Mouse (Mus musculus) regulatory T cell (primary cell): ENCODE data around the gene Olfr1252.

Source experiments
- in situ Hi-C: fragments of 300-600 bp; cut with MboI, MseI; formaldehyde crosslinking; loops from one replicate; pipeline ENCODE4 v1.15.1; 2025; ENCODE audit warnings: high pct_unique_total_duplicates

Gene Olfr1252

DNA sequence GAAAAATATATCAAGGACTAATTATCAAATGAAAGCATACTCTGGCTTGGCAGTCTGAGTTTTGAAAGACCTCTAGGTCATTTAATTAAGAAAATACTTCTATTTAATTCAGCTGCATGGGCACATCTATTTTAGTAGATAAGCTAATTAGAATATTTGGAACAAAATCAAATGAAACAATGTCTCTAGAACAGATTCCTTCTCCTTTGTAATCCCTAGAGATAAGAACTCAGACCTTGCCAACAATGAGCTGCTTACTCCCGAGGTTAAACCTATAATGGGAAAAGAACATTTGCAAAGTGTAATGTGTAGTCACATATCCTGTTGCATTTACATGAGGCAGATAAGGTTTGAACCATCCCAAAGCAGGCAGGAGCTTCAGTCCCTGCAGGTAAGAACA lies at the start of gene Olfr1252:
Gene Olfr1252 (minus strand): TSS at position 101 of the 400 bp plus-strand sequence.
- in situ Hi-C loops: no loop called here

GRCm38 (mm10) chr2:89756990-89757389 lies 32.2 kb upstream of the Olfr1252 start, which contains the start of gene Olfr1253:
TSS of gene Olfr1253 (minus strand) at chr2:89757090.
- in situ Hi-C loops: no loop called here

DNA sequence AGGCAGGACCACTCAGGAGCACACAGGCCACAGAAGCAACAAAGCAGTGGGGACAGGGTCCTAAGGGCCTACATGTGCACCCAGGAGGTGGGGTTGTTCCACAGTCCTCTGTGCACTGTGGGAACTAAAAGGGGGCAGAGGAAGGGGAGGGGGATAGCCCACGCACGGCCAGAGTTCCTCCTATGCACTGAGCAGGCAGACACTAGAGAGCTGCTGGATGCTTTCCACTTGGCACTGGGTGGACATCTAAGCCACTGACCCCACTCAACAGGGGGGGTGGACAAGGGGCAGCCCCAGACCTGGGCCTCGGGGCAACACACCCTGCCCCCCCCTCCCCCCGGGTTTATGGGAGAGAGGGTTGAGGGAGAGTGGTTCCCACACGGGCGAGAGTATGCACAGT lies 32.8 kb downstream of the Olfr1252 start:
- in situ Hi-C loops: no loop called here

- in situ Hi-C loops: no loop called here
These were observed 53.0 kb downstream of the Olfr1252 start, which contains the start of gene Olfr1251 for GRCm38 (mm10) chr2:89671836-89672235. TSS of gene Olfr1251 (minus strand) at chr2:89671936.
